Mouse (Mus musculus): ENCODE data around the gene Olfr92.

GRCm38 (mm10) chr17:37080119-37080518 is 39.8 kb downstream of the Olfr92 start:
- TF ChIP-seq SMC3 (IDR thresholded peaks at IDR 0.05; ENCODE audit: low read depth, low read length) (no peak), TCF12 (IDR thresholded peaks at IDR 0.05; ENCODE audit: low read depth, low read length) (no peak), CTCF (IDR thresholded peaks at IDR 0.05 in 2 of 3, conservative IDR thresholded peaks at IDR 0.05 in 1 of 3; ENCODE audit: control insufficient read depth in 1 of 3, insufficient read depth in 1 of 3, low read depth in 2 of 3, low read length in 3 of 3, poor library complexity in 1 of 3, severe bottlenecking in 1 of 3) (no peak), TBP (IDR thresholded peaks at IDR 0.05; ENCODE audit: low read depth, low read length) (no peak), GATA1 (IDR thresholded peaks at IDR 0.05; ENCODE audit: low read depth, low read length) (no peak), POLR2AphosphoS2 (IDR thresholded peaks at IDR 0.05; ENCODE audit: low read length) (no peak), CHD2 (IDR thresholded peaks at IDR 0.05; ENCODE audit: low read length) (no peak), MYC (IDR thresholded peaks at IDR 0.05; ENCODE audit: low read depth, low read length) (no peak), ZC3H11A (IDR thresholded peaks at IDR 0.05; ENCODE audit: low read depth, low read length) (no peak)
